Mouse (Mus musculus) intestine, embryonic 16.5 days (tissue): Measurements from ENCODE around the gene Olfr373. TPM values are rescaled to one million over a fixed set of nuclear protein-coding genes. Genes with fewer than 3 reads are reported as not detected.

ENCODE experiments used
- ATAC-seq: fragments of 200-750 bp; cut with Nextera tagmentation; 2 replicates; pipeline ENCODE4 v1.8.0; 2017; ENCODE audit warnings: moderate TSS enrichment, moderate library complexity
- H3K27ac ChIP-seq: fragments of 300-500 bp; sonication (generic); 2 replicates; pipeline ENCODE4 v1.5.1; 2014; ENCODE audit warnings: mild to moderate bottlenecking, low read length
- H3K27me3 ChIP-seq: fragments of 300-500 bp; sonication (generic); replicated peaks from 2 replicates; pipeline ENCODE4 v1.6.1; 2014; ENCODE audit warnings: low read length, control low read depth, mixed read lengths; ENCODE audit not compliant: control insufficient read depth, insufficient read depth
- H3K36me3 ChIP-seq: fragments of 300-500 bp; sonication (generic); 2 replicates; pipeline ENCODE4 v1.6.1; 2014; ENCODE audit warnings: low read length, control low read depth; ENCODE audit not compliant: control insufficient read depth, insufficient read depth
- H3K4me1 ChIP-seq: fragments of 300-500 bp; sonication (generic); 2 replicates; pipeline ENCODE4 v1.6.1; 2014; ENCODE audit warnings: low read length, control low read depth, mixed read lengths; ENCODE audit not compliant: control insufficient read depth, insufficient read depth
- H3K4me2 ChIP-seq: fragments of 300-500 bp; sonication (generic); 2 replicates; pipeline ENCODE4 v1.6.1; 2014; ENCODE audit warnings: low read depth, low read length, control low read depth
- H3K4me3 ChIP-seq: fragments of 300-500 bp; sonication (generic); 2 replicates; pipeline ENCODE4 v1.5.1; 2014; ENCODE audit warnings: mild to moderate bottlenecking, low read length
- H3K9ac ChIP-seq: fragments of 300-500 bp; sonication (generic); 2 replicates; pipeline ENCODE4 v1.6.1; 2014; ENCODE audit warnings: low read depth, low read length
- H3K9me3 ChIP-seq: fragments of 300-500 bp; sonication (generic); 2 replicates; pipeline ENCODE4 v1.6.1; 2016; ENCODE audit warnings: low read length, control low read depth; ENCODE audit not compliant: control insufficient read depth
- whole genome bisulfite sequencing: fragments of 180-500 bp; shearing (Covaris S2); extraction: QIAGEN DNeasy Blood & Tissue Kit; methylation state at CpG from one replicate; pipeline ENCODE4 v1.1.7; 2014; 5-methylcytosine and 5-hydroxymethylcytosine counted together
- polyA plus RNA-seq: library from polyadenylated mRNA; unstranded; fragments of >200 nt; fragmentation: Nextera tagmentation; extraction: Ambion mirVana; gene quantifications from 2 replicates; pipeline ENCODE4 v1.2.1, GENCODE M21; 2015

Gene Olfr373
- polyA plus RNA-seq, 1 experiment from 2014 or later = 0.11 TPM

GRCm38 (mm10) chr8:72131251-72131650, 48.3 kb downstream of the Olfr373 start:
- no peaks in the 10 kb centered on the region for H3K36me3 ChIP-seq
- H3K27ac ChIP-seq = peak overlapping the region; percentile 11
- no peak overlapping the region for H3K4me3 ChIP-seq
- no peaks in the 10 kb centered on the region for H3K27me3 ChIP-seq
- no peak for ATAC-seq
- no peak overlapping the region for H3K9ac ChIP-seq
- no peak overlapping the region for H3K4me2 ChIP-seq
- no peaks in the 10 kb centered on the region for H3K9me3 ChIP-seq
- H3K4me1 ChIP-seq = peaks cover 8% of the 10 kb centered on the region; the same call in 1 of the 2 replicates
- WGBS = 70% methylated on average over 2 of the region's 2 CpGs

- H3K36me3 ChIP-seq = no peaks in the 10 kb centered on the region
- no peaks in the 10 kb centered on the region for H3K27me3 ChIP-seq
- no peak overlapping the region for H3K4me3 ChIP-seq
- H3K27ac ChIP-seq = peak overlapping the region; percentile 11
- H3K4me2 ChIP-seq = no peak overlapping the region
- H3K9me3 ChIP-seq = no peaks in the 10 kb centered on the region
- no peak for ATAC-seq
- WGBS = 88% methylated on average over 2 of the region's 2 CpGs
- no peak overlapping the region for H3K9ac ChIP-seq
- H3K4me1 ChIP-seq = peaks cover 9% of the 10 kb centered on the region
Measured at GRCm38 (mm10) chr8:72131901-72132300, 48.9 kb downstream of the Olfr373 start.

- Histone ChIP-seq H3K9ac (no peak overlapping the region), H3K36me3 (no peaks in the 10 kb centered on the region), H3K4me3 (no peak overlapping the region), H3K4me1 (peaks cover 14% of the 10 kb centered on the region), H3K9me3 (no peaks in the 10 kb centered on the region), H3K27me3 (no peaks in the 10 kb centered on the region), H3K27ac (0 out of 2 replicates have a peak overlapping the region, but pooled peaks have one; percentile 7), H3K4me2 (no peak overlapping the region)
- WGBS = 87% methylated on average over 1 of the region's 1 CpGs
- ATAC-seq = no peak
Measured at GRCm38 (mm10) chr8:72132417-72132816, 49.4 kb downstream of the Olfr373 start.

GRCm38 (mm10) chr8:72132891-72133290, 49.9 kb downstream of the Olfr373 start:
- no peak overlapping the region for H3K9ac ChIP-seq
- H3K4me3 ChIP-seq = no peak overlapping the region
- H3K4me1 ChIP-seq = peaks cover 19% of the 10 kb centered on the region
- ATAC-seq = no peak
- no peaks in the 10 kb centered on the region for H3K36me3 ChIP-seq
- WGBS = 58% methylated on average over 1 of the region's 1 CpGs
- no peaks in the 10 kb centered on the region for H3K9me3 ChIP-seq
- H3K27ac ChIP-seq = 0 out of 2 replicates have a peak overlapping the region, but pooled peaks have one; percentile 37
- no peaks in the 10 kb centered on the region for H3K27me3 ChIP-seq
- no peak overlapping the region for H3K4me2 ChIP-seq

GRCm38 (mm10) chr8:72133507-72133906, 50.5 kb downstream of the Olfr373 start:
- no peak for ATAC-seq
- Histone ChIP-seq H3K27ac (no peak overlapping the region), H3K4me2 (no peak overlapping the region), H3K36me3 (no peaks in the 10 kb centered on the region), H3K9me3 (no peaks in the 10 kb centered on the region), H3K9ac (no peak overlapping the region), H3K27me3 (no peaks in the 10 kb centered on the region), H3K4me1 (peaks cover 21% of the 10 kb centered on the region), H3K4me3 (no peak overlapping the region)
- WGBS = 50% methylated on average over 1 of the region's 1 CpGs

GRCm38 (mm10) chr8:72134756-72135445, 51.9 kb downstream of the Olfr373 start, which contains the start of gene Tpm4:
Gene Tpm4, plus strand, starts transcription at chr8:72134975.
- Histone ChIP-seq H3K4me2 (peak within 1 kb of the TSS; percentile 75), H3K27me3 (no peaks in the 10 kb centered on the region)

GRCm38 (mm10) chr8:72135446-72136301, 52.7 kb downstream of the Olfr373 start:
- H3K4me3 ChIP-seq = peak overlapping the region; percentile 88

More at GRCm38 (mm10) chr8:72134756-72135445, 51.9 kb downstream of the Olfr373 start, which contains the start of gene Tpm4:
- Histone ChIP-seq H3K4me1 (peaks cover 21% of the 10 kb centered on the region), H3K4me3 (peak within 1 kb of the TSS; percentile 88), H3K9ac (peak within 1 kb of the TSS; percentile 99), H3K9me3 (no peaks in the 10 kb centered on the region), H3K27ac (peak within 1 kb of the TSS; percentile 100), H3K36me3 (peaks cover 4% of the 10 kb centered on the region; the same call in 1 of the 2 replicates)
- ATAC-seq = peak; percentile 83
- WGBS = under 1% methylated on average over 42 of the region's 49 CpGs

GRCm38 (mm10) chr8:72136302-72136978, 53.5 kb downstream of the Olfr373 start:
- Histone ChIP-seq H3K27me3 (no peaks in the 10 kb centered on the region), H3K4me1 (peaks cover 21% of the 10 kb centered on the region), H3K9me3 (no peaks in the 10 kb centered on the region), H3K4me2 (peak overlapping the region; percentile 75), H3K9ac (peak overlapping the region; percentile 99), H3K4me3 (peak overlapping the region; percentile 88), H3K36me3 (peaks cover 10% of the 10 kb centered on the region; the same call in 1 of the 2 replicates), H3K27ac (peak overlapping the region; percentile 100)
- ATAC-seq = peak; percentile 57
- under 1% methylated on average over 18 of the region's 18 CpGs for WGBS

More at GRCm38 (mm10) chr8:72135446-72136301, 52.7 kb downstream of the Olfr373 start:
- Histone ChIP-seq H3K4me2 (peak overlapping the region; percentile 75), H3K27me3 (no peaks in the 10 kb centered on the region), H3K9me3 (no peaks in the 10 kb centered on the region), H3K36me3 (peaks cover 7% of the 10 kb centered on the region; the same call in 1 of the 2 replicates), H3K9ac (peak overlapping the region; percentile 99), H3K4me1 (peaks cover 21% of the 10 kb centered on the region), H3K27ac (peak overlapping the region; percentile 100)
- ATAC-seq = peak; percentile 70
- WGBS = under 1% methylated on average over 62 of the region's 62 CpGs
